Mouse (Mus musculus): ENCODE measurements at regions not wholly inside any gene's neighbourhood (a gene's known extent, or its start where the extent isn't known, plus 50 kb on each side); places are given as distances from the start of the nearest gene placed in this dataset.

GRCm38 (mm10) chr6:26033392-26033791 is 224.3 kb upstream of the Pot1a start:
- no peaks in the 10 kb centered on the region for H3K27me3 ChIP-seq
- 60% methylated on average over 2 of the region's 2 CpGs for WGBS
- no peak overlapping the region for H3K27ac ChIP-seq
- no peak overlapping the region for H3K4me2 ChIP-seq
- H3K36me3 ChIP-seq = no peaks in the 10 kb centered on the region
- no peaks in the 10 kb centered on the region for H3K4me1 ChIP-seq
- ATAC-seq (ENCODE audit: borderline replicate concordance, extremely low read depth, low FRiP score, low TSS enrichment) = no peak
- no peak overlapping the region for H3K4me3 ChIP-seq
- H3K9ac ChIP-seq = no peak overlapping the region
- no peaks in the 10 kb centered on the region for H3K9me3 ChIP-seq

GRCm38 (mm10) chr6:26015388-26015787 is 206.3 kb upstream of the Pot1a start:
- 76% methylated on average over 6 of the region's 6 CpGs for WGBS
- H3K27ac ChIP-seq = no peak overlapping the region

GRCm38 (mm10) chr6:25994044-25994443 is 185.0 kb upstream of the Pot1a start:
- Histone ChIP-seq H3K36me3 (no peaks in the 10 kb centered on the region), H3K4me1 (no peaks in the 10 kb centered on the region), H3K9me3 (no peaks in the 10 kb centered on the region), H3K27ac (no peak overlapping the region), H3K9ac (no peak overlapping the region), H3K4me3 (no peak overlapping the region), H3K4me2 (no peak overlapping the region), H3K27me3 (no peaks in the 10 kb centered on the region)
- ATAC-seq (ENCODE audit: borderline replicate concordance, extremely low read depth, low FRiP score, low TSS enrichment) = no peak
- WGBS = 79% methylated on average over 1 of the region's 1 CpGs

More at GRCm38 (mm10) chr6:26015388-26015787, 206.3 kb upstream of the Pot1a start:
- no peak overlapping the region for H3K4me2 ChIP-seq
- no peak overlapping the region for H3K9ac ChIP-seq
- no peaks in the 10 kb centered on the region for H3K36me3 ChIP-seq
- no peaks in the 10 kb centered on the region for H3K27me3 ChIP-seq
- no peak overlapping the region for H3K4me3 ChIP-seq
- peak; percentile 57; the same call in 1 of the 2 replicates for ATAC-seq (ENCODE audit: borderline replicate concordance, extremely low read depth, low FRiP score, low TSS enrichment)
- H3K4me1 ChIP-seq = no peaks in the 10 kb centered on the region
- H3K9me3 ChIP-seq = no peaks in the 10 kb centered on the region

GRCm38 (mm10) chr6:25978171-25978847 is 169.3 kb upstream of the Pot1a start:
- Histone ChIP-seq H3K9me3 (no peaks in the 10 kb centered on the region), H3K4me3 (no peak overlapping the region), H3K9ac (no peak overlapping the region), H3K4me2 (no peak overlapping the region), H3K27ac (no peak overlapping the region), H3K27me3 (no peaks in the 10 kb centered on the region), H3K36me3 (no peaks in the 10 kb centered on the region), H3K4me1 (no peaks in the 10 kb centered on the region)
- 61% methylated on average over 4 of the region's 4 CpGs for WGBS
- ATAC-seq (ENCODE audit: borderline replicate concordance, extremely low read depth, low FRiP score, low TSS enrichment) = no peak

- Histone ChIP-seq H3K9ac (no peak overlapping the region), H3K27me3 (no peaks in the 10 kb centered on the region), H3K4me2 (no peak overlapping the region), H3K4me1 (no peaks in the 10 kb centered on the region), H3K36me3 (no peaks in the 10 kb centered on the region), H3K27ac (no peak overlapping the region), H3K4me3 (no peak overlapping the region), H3K9me3 (no peaks in the 10 kb centered on the region)
- WGBS = 73% methylated on average over 3 of the region's 3 CpGs
- ATAC-seq (ENCODE audit: borderline replicate concordance, extremely low read depth, low FRiP score, low TSS enrichment) = no peak
These were observed 156.4 kb upstream of the Pot1a start for GRCm38 (mm10) chr6:25965452-25965851.

- 90% methylated on average over 10 of the region's 10 CpGs for WGBS
- Histone ChIP-seq H3K9me3 (no peaks in the 10 kb centered on the region), H3K27me3 (no peaks in the 10 kb centered on the region), H3K27ac (no peak overlapping the region), H3K4me3 (no peak overlapping the region), H3K4me1 (no peaks in the 10 kb centered on the region), H3K9ac (no peak overlapping the region), H3K36me3 (no peaks in the 10 kb centered on the region), H3K4me2 (no peak overlapping the region)
- no peak for ATAC-seq (ENCODE audit: borderline replicate concordance, extremely low read depth, low FRiP score, low TSS enrichment)
These were observed 122.1 kb upstream of the Pot1a start for GRCm38 (mm10) chr6:25931148-25931553.

- ATAC-seq (ENCODE audit: borderline replicate concordance, extremely low read depth, low FRiP score, low TSS enrichment) = no peak
- no peaks in the 10 kb centered on the region for H3K4me1 ChIP-seq
These were observed 108.9 kb upstream of the Pot1a start for GRCm38 (mm10) chr6:25917852-25918465.

GRCm38 (mm10) chr6:25914122-25914521 is 105.1 kb upstream of the Pot1a start:
- Histone ChIP-seq H3K4me1 (no peaks in the 10 kb centered on the region), H3K27ac (no peak overlapping the region), H3K4me3 (no peak overlapping the region), H3K27me3 (no peaks in the 10 kb centered on the region), H3K9me3 (no peaks in the 10 kb centered on the region), H3K36me3 (no peaks in the 10 kb centered on the region), H3K9ac (no peak overlapping the region), H3K4me2 (no peak overlapping the region)
- WGBS = 74% methylated on average over 2 of the region's 2 CpGs
- no peak for ATAC-seq (ENCODE audit: borderline replicate concordance, extremely low read depth, low FRiP score, low TSS enrichment)

More at GRCm38 (mm10) chr6:25917852-25918465, 108.9 kb upstream of the Pot1a start:
- 62% methylated on average over 5 of the region's 5 CpGs for WGBS
- no peak overlapping the region for H3K4me2 ChIP-seq
- no peak overlapping the region for H3K27ac ChIP-seq
- no peaks in the 10 kb centered on the region for H3K36me3 ChIP-seq
- H3K4me3 ChIP-seq = no peak overlapping the region
- no peak overlapping the region for H3K9ac ChIP-seq
- H3K27me3 ChIP-seq = no peaks in the 10 kb centered on the region
- no peaks in the 10 kb centered on the region for H3K9me3 ChIP-seq

GRCm38 (mm10) chr6:25899944-25900343 is 90.9 kb upstream of the Pot1a start:
- no peak for ATAC-seq (ENCODE audit: borderline replicate concordance, extremely low read depth, low FRiP score, low TSS enrichment)
- Histone ChIP-seq H3K4me1 (no peaks in the 10 kb centered on the region), H3K27ac (no peak overlapping the region)

GRCm38 (mm10) chr6:25894454-25895250 is 85.6 kb upstream of the Pot1a start:
- Histone ChIP-seq H3K27me3 (no peaks in the 10 kb centered on the region), H3K27ac (no peak overlapping the region), H3K4me2 (no peak overlapping the region), H3K9ac (no peak overlapping the region), H3K4me3 (no peak overlapping the region), H3K4me1 (no peaks in the 10 kb centered on the region), H3K36me3 (no peaks in the 10 kb centered on the region), H3K9me3 (no peaks in the 10 kb centered on the region)
- WGBS = 61% methylated on average over 5 of the region's 5 CpGs
- no peak for ATAC-seq (ENCODE audit: borderline replicate concordance, extremely low read depth, low FRiP score, low TSS enrichment)

More at GRCm38 (mm10) chr6:25899944-25900343, 90.9 kb upstream of the Pot1a start:
- H3K9me3 ChIP-seq = no peaks in the 10 kb centered on the region
- no peaks in the 10 kb centered on the region for H3K27me3 ChIP-seq
- H3K4me3 ChIP-seq = no peak overlapping the region
- no peak overlapping the region for H3K4me2 ChIP-seq
- no peak overlapping the region for H3K9ac ChIP-seq
- H3K36me3 ChIP-seq = no peaks in the 10 kb centered on the region

GRCm38 (mm10) chr6:25867922-25868321 is 58.9 kb upstream of the Pot1a start:
- Histone ChIP-seq H3K9me3 (no peaks in the 10 kb centered on the region), H3K4me2 (no peak overlapping the region), H3K27ac (no peak overlapping the region), H3K36me3 (no peaks in the 10 kb centered on the region), H3K27me3 (no peaks in the 10 kb centered on the region), H3K4me1 (no peaks in the 10 kb centered on the region), H3K9ac (no peak overlapping the region), H3K4me3 (no peak overlapping the region)
- WGBS = 85% methylated on average over 3 of the region's 3 CpGs
- ATAC-seq (ENCODE audit: borderline replicate concordance, extremely low read depth, low FRiP score, low TSS enrichment) = no peak

Data from lung, embryonic 15.5 days (tissue).